Mouse (Mus musculus): Measurements from ENCODE around the gene Gm49395.

Gene Gm49395

GRCm38 (mm10) chr13:115099381-115099780 lies 2.3 kb downstream of the Gm49395 start:
- no peak for DNase-seq (ENCODE audit: low spot score in 2 of 2)

- DNase-seq (ENCODE audit: low spot score in 2 of 2): no peak
Measured at GRCm38 (mm10) chr13:115098227-115098626, 3.5 kb downstream of the Gm49395 start.

- no peak for DNase-seq (ENCODE audit: low spot score in 2 of 2)
Measured at GRCm38 (mm10) chr13:115096965-115097364, 4.8 kb downstream of the Gm49395 start.

GRCm38 (mm10) chr13:115096216-115096615 lies 5.5 kb downstream of the Gm49395 start:
- no peak for DNase-seq (ENCODE audit: low spot score in 2 of 2)

GRCm38 (mm10) chr13:115095392-115095791 lies 6.3 kb downstream of the Gm49395 start:
- DNase-seq (ENCODE audit: low spot score in 2 of 2): no peak

- no peak for DNase-seq (ENCODE audit: low spot score in 2 of 2)
Measured at GRCm38 (mm10) chr13:115091511-115091910, 10.2 kb downstream of the Gm49395 start.

GRCm38 (mm10) chr13:115090977-115091445 lies 10.7 kb downstream of the Gm49395 start:
- DNase-seq (ENCODE audit: low spot score in 2 of 2): no peak

GRCm38 (mm10) chr13:115090069-115090976 lies 11.4 kb downstream of the Gm49395 start, which contains the start of gene Pelo:
Gene Pelo (minus strand): TSS chr13:115090186.
- peak; percentile 94 to 96 for DNase-seq (ENCODE audit: low spot score in 2 of 2)

GRCm38 (mm10) chr13:115089395-115090025 lies 12.2 kb downstream of the Gm49395 start:
- DNase-seq (ENCODE audit: low spot score in 2 of 2): no peak

- no peak for DNase-seq (ENCODE audit: low spot score in 2 of 2)
Measured at GRCm38 (mm10) chr13:115089020-115089394, 12.7 kb downstream of the Gm49395 start.

- no peak for DNase-seq (ENCODE audit: low spot score in 2 of 2)
Measured at GRCm38 (mm10) chr13:115085974-115086373, 15.7 kb downstream of the Gm49395 start.

GRCm38 (mm10) chr13:115082339-115082738 lies 19.4 kb downstream of the Gm49395 start:
- DNase-seq (ENCODE audit: low spot score in 2 of 2): no peak

GRCm38 (mm10) chr13:115079996-115080585 lies 21.6 kb downstream of the Gm49395 start:
- DNase-seq (ENCODE audit: low spot score in 2 of 2): no peak

- no peak for DNase-seq (ENCODE audit: low spot score in 2 of 2)
Measured at GRCm38 (mm10) chr13:115078997-115079685, 22.6 kb downstream of the Gm49395 start.

GRCm38 (mm10) chr13:115077346-115078134 lies 24.2 kb downstream of the Gm49395 start:
- DNase-seq (ENCODE audit: low spot score in 2 of 2): no peak

GRCm38 (mm10) chr13:115072386-115072785 lies 29.3 kb downstream of the Gm49395 start:
- DNase-seq (ENCODE audit: low spot score in 2 of 2): no peak

- no peak for DNase-seq (ENCODE audit: low spot score in 2 of 2)
Measured at GRCm38 (mm10) chr13:115071431-115071830, 30.3 kb downstream of the Gm49395 start.

GRCm38 (mm10) chr13:115067968-115068330 lies 33.8 kb downstream of the Gm49395 start:
- DNase-seq (ENCODE audit: low spot score in 2 of 2): no peak

- DNase-seq (ENCODE audit: low spot score in 2 of 2): no peak
Measured at GRCm38 (mm10) chr13:115067324-115067967, 34.3 kb downstream of the Gm49395 start.

GRCm38 (mm10) chr13:115057555-115057954 lies 44.2 kb downstream of the Gm49395 start:
- no peak for DNase-seq (ENCODE audit: low spot score in 2 of 2)

Data from right cerebral cortex, adult 2 months (tissue).